Mouse (Mus musculus) MEL (cell line): ENCODE measurements around the gene Pttg1ip.

Source experiments
- CTCF ChIP-seq, 3 experiments: IDR thresholded peaks in 2 of 3; conservative IDR thresholded peaks in 1 of 3; 2 replicates each; pipeline ENCODE4 v1.5.1; 2011 to 2012; ENCODE audit warnings: low read length in 3 of 3, low read depth in 2 of 3, mild to moderate bottlenecking in 2 of 3, improper control_type of control experiment in 1 of 3, inconsistent platforms in 1 of 3, mixed read lengths in 1 of 3, moderate library complexity in 1 of 3; ENCODE audit not compliant: control insufficient read depth in 1 of 3, insufficient read depth in 1 of 3, poor library complexity in 1 of 3, severe bottlenecking in 1 of 3
- GABPA ChIP-seq: IDR thresholded peaks from 2 replicates; pipeline ENCODE4 v1.6.1; 2012; ENCODE audit warnings: low read depth, mild to moderate bottlenecking, inconsistent platforms, low read length, improper control_type of control experiment, moderate library complexity
- GATA1 ChIP-seq: IDR thresholded peaks from 2 replicates; pipeline ENCODE4 v1.6.1; 2011; ENCODE audit warnings: low read depth, low read length, improper control_type of control experiment
- MYB ChIP-seq: IDR thresholded peaks from 2 replicates; pipeline ENCODE4 v1.6.1; 2011; ENCODE audit warnings: mild to moderate bottlenecking, low read depth, low read length, improper control_type of control experiment
- MYC ChIP-seq: IDR thresholded peaks from 2 replicates; pipeline ENCODE4 v1.6.1; 2011; ENCODE audit warnings: low read depth, mild to moderate bottlenecking, low read length, improper control_type of control experiment, moderate library complexity
- POLR2A ChIP-seq, 2 experiments: IDR thresholded peaks; 2 replicates each; pipeline ENCODE4 v1.6.1; 2011 to 2012; ENCODE audit warnings: low read length in 2 of 2, mild to moderate bottlenecking in 2 of 2, control low read depth in 1 of 2, improper control_type of control experiment in 1 of 2, low read depth in 1 of 2, moderate library complexity in 1 of 2; ENCODE audit not compliant: control insufficient read depth in 1 of 2, insufficient read depth in 1 of 2, poor library complexity in 1 of 2
- TCF12 ChIP-seq: IDR thresholded peaks from 2 replicates; pipeline ENCODE4 v1.6.1; 2014; ENCODE audit warnings: low read depth, mild to moderate bottlenecking, inconsistent platforms, low read length, improper control_type of control experiment, moderate library complexity
- UBTF ChIP-seq: IDR thresholded peaks from 2 replicates; pipeline ENCODE4 v1.6.1; 2012; ENCODE audit warnings: low read depth, mild to moderate bottlenecking, inconsistent platforms, low read length, improper control_type of control experiment, moderate library complexity, borderline replicate concordance; ENCODE audit not compliant: insufficient read depth
- USF2 ChIP-seq, 2 experiments: IDR thresholded peaks; 2 replicates each; pipeline ENCODE4 v1.6.1; 2011 to 2012; ENCODE audit warnings: improper control_type of control experiment in 2 of 2, low read length in 2 of 2, borderline replicate concordance in 1 of 2, inconsistent platforms in 1 of 2, low read depth in 1 of 2, mild to moderate bottlenecking in 1 of 2; ENCODE audit not compliant: insufficient read depth in 1 of 2
- ZC3H11A ChIP-seq: IDR thresholded peaks from 2 replicates; pipeline ENCODE4 v1.6.1; 2012; ENCODE audit warnings: low read depth, mild to moderate bottlenecking, inconsistent platforms, low read length, improper control_type of control experiment
- ZMIZ1 ChIP-seq: IDR thresholded peaks from 2 replicates; pipeline ENCODE4 v1.6.1; 2012; ENCODE audit warnings: low read depth, mild to moderate bottlenecking, inconsistent platforms, low read length, improper control_type of control experiment, moderate library complexity

DNA sequence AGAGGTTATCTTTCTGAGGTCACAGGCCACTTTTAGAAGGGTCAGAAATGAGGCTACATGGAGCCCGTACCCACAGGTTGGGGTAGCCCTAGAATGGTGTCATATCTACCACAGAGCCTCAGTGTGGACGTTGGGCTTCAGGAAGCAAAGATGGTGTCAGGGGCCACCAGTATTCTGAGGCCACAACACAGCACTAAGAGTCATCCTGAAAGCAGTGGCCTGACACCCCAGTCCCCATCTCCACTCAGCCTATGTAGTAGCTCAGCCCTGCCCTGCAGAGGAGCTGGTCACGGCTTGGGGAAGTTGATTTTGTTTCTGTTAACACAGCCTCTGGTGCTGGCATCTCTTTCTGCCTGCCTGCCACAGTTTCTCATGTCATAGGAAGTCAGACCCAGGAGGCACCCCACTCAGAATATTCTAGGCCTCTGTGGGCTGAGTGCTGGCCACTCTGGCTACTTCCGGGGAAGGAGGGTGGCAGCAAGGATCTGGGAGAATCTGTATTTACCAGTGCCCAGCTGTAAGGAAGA is 40.9 kb upstream of the Pttg1ip start:
- TF ChIP-seq CTCF (IDR thresholded peaks at IDR 0.05 in 2 of 3, conservative IDR thresholded peaks at IDR 0.05 in 1 of 3; ENCODE audit: control insufficient read depth in 1 of 3, insufficient read depth in 1 of 3, low read depth in 2 of 3, low read length in 3 of 3, poor library complexity in 1 of 3, severe bottlenecking in 1 of 3) (no peak), ZC3H11A (no peak), MYC (no peak), ZMIZ1 (no peak), GATA1 (no peak), USF2 (IDR thresholded peaks at IDR 0.05; ENCODE audit: borderline replicate concordance in 1 of 2, insufficient read depth in 1 of 2, low read depth in 1 of 2, low read length in 2 of 2) (no peak), GABPA (no peak), POLR2A (IDR thresholded peaks at IDR 0.05; ENCODE audit: control insufficient read depth in 1 of 2, insufficient read depth in 1 of 2, low read depth in 1 of 2, low read length in 2 of 2, poor library complexity in 1 of 2) (no peak), TCF12 (no peak), UBTF (no peak), MYB (no peak)
